Mouse (Mus musculus) spleen, postnatal 4 days (tissue): ENCODE results near the gene Sec24b.
A peak's percentile ranks its signal among the peaks of the same experiment; 100 is the strongest.

Experiments
- DNase-seq, 2 experiments: peaks; one replicate each; pipeline ENCODE4 v3.0.0; 2022; ENCODE audit warnings: low spot score in 2 of 2

The Sec24b gene

DNA sequence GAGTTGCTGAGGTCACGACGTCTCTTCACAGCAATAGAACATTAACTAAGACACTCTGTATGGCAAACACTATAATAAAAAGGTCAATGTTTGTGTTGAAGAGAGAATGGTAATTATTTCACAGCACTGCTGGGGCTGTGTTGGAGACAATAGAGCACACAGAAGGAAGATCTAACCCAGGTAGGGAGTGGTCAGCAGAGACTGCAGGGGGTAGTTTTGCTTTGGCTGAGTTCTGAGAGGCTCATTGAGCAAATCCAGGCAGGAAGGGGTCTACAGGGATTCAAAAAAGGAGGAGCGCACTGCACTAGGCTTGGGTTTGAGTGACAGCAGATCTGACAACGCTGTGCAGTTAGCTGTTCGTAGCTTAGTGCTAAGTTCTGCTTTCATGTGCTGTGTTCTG, 85.0 kb downstream of the Sec24b start:
- DNase-seq = no peak

DNA sequence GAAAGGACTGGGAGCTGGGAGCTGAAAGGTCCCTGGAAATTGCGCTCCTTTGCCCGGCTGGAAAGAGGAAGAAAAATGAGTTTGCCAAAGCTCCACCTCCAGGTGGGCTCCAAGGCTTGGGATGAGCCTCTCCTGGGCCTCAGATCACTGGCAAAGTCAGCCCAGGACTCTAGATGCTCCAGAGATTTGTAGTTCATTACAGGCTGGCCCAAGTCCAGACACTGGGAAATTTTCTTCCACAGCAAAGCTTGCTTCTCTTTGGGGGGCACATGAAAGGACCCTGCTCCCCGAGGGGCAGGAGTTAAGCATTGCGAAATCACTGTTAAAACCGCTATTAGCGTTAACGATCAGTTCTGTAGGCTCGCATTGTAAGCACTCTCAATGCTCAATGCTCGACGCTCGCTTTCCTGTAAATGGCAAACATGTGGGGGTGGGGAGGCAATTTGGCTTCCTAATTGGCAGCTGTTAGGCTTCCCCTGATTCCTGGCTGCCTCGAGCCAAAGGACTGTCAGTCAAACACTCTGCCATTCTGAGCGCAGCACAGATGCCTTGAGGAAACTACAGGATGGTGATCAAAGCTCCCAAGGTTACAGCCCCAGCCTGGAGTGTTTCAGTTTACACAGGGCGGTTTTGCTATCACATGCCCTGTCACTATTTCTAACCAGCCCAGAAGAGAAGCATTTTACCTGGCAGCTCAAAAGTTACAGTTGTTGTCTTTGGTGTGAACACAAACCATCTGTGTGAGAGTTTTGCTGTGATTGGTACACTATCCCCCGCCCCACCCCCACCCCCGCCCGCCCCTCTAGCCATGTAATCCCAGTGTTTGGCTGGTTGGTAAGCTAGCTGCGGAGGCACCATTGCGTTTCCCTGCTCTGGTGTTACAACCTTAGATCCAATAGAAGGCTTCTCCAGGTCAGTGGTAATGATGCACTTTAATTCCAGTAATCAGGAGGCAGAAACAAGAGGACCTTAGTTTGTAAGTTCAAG, 90.5 kb downstream of the Sec24b start:
- no peak for DNase-seq

- peak; percentile 27 to 68 for DNase-seq
Observed at GRCm38 (mm10) chr3:129969432-129970395, 91.6 kb downstream of the Sec24b start, which contains the start of gene Mcub. Mcub (minus strand) TSS chr3:129970206.

GRCm38 (mm10) chr3:129969031-129969430, 92.3 kb downstream of the Sec24b start:
- DNase-seq = no peak

GRCm38 (mm10) chr3:129967874-129968273, 93.5 kb downstream of the Sec24b start:
- DNase-seq = no peak

DNA sequence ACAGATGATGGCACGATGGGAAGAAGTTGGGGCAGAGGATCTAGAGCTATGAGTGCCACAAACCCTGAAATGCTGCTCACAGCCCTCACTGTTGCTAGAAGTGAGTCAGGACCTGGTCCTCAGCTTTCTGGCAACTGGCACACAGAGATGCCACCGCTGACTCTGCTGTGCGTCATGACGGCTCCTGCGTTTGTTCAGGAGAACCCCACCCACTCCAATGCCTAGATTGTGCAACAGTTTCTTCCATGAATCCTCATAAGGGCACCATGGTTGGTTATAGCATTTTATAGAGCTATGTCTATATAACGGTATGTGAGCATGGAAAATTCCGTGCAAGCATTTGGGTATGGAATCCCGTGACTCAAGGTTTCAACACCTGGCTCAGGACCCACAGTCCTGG, 96.7 kb downstream of the Sec24b start:
- no peak for DNase-seq

DNA sequence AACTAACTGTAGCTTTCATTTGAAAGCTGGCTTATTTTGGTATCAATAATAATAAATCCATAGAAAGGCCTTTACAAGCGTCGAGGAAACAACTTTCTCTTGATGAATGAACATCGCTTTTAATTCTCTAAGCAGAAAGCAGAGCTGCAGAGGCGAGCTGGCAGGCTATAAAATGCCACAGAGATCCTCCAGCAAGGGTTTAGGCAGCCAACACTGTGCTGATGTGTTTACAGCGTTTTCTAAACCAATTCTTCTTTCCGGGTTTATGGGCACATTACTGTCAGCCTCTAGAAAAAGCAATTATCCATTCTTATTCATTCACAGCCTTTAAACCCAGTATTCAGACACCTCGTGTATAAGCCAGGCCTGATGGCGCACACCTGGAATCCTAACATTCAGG, 98.8 kb downstream of the Sec24b start:
- no peak for DNase-seq

GRCm38 (mm10) chr3:129953296-129953695, 108.1 kb downstream of the Sec24b start:
- peak in 1 of 2 experiments; percentile 33 for DNase-seq

DNA sequence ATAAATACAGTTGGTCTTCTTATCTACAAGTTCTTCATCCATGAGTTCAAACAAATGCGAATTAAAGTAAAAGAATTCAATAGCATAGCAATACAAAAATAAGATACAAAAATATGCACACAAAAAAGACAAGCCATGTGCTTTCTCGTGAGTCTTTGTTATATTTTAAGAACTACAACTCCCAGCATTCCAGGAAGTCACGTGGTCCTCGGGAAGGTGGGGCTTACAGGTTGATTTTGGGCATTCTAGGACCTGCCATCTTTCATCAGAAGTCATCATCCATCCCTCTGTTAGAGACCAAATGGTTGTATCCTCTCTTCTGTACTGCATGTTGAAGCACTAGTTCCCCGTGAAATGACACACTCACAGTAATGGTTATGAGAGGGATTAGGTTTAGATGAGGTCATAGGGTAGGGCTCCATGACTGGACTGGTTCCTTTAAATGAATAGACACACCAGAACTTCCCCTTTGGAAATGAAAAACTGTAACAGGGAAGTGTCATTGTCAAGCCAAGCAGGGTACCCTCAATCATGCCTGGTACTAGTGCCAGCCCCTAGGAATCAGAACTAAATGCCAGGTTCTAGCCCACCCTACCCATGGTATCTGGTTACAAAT, 112.1 kb downstream of the Sec24b start:
- no peak for DNase-seq

DNA sequence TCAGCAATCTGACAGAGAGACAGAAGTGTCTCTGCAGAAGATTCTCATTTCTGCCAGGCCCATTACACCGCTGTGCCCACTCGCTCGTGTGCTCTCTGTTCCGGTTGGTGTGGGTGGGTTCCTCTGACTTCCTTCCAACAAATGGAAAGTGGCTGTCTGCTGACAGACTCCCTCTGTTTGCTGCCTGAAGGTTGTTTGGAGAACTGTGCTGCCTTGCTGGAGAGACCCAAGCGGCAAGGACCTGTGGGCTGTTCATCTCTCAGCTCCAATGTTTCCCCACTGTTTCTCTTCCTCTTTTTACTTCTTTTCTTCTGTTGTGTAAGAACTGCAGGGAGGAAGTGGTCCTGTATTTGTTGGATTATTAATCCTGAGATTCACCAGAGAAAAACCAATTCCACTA, 113.0 kb downstream of the Sec24b start:
- no peak for DNase-seq

- no peak for DNase-seq
Observed at GRCm38 (mm10) chr3:129946217-129946914, 115.0 kb downstream of the Sec24b start.

DNA sequence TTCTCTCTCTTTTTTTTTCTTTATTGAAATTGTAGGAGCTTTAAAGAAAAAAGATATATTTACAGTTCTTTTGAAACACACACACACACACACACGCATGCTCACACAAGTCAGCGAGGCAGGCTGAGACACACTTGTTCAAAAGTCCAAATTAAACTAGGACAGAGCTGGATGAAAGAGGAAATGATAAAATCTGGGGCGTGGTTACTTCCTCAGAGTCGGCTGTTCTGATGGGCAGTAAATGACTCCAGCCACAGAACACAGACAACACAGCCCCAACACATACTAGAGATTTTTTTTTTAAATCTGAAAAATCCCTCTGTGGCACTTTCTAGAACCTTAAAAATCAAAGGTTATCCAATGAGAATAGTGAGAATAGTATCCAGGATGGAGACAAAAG, 117.5 kb downstream of the Sec24b start:
- no peak for DNase-seq

GRCm38 (mm10) chr3:129941291-129941690, 120.1 kb downstream of the Sec24b start:
- no peak for DNase-seq

DNA sequence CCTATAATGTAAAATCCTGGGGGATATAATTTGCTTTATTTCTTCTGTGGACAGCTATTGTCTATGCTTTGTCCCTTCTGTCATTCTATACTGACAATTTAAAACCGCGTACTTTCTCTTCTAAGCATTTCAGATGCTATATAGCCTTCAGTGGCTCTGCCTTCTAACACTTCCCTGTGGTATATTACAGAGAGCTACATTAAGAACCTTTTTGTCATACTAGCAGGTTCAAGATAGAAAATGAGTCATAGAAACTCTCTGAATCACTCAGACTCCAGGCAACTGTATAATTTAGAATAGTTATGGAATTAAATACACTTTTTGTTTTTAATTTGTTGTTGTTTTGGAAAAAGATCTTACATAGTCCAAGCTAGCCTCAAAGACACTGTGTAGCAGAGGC, 120.6 kb downstream of the Sec24b start:
- DNase-seq = no peak

- no peak for DNase-seq
Observed at GRCm38 (mm10) chr3:129939058-129939457, 122.3 kb downstream of the Sec24b start.

DNA sequence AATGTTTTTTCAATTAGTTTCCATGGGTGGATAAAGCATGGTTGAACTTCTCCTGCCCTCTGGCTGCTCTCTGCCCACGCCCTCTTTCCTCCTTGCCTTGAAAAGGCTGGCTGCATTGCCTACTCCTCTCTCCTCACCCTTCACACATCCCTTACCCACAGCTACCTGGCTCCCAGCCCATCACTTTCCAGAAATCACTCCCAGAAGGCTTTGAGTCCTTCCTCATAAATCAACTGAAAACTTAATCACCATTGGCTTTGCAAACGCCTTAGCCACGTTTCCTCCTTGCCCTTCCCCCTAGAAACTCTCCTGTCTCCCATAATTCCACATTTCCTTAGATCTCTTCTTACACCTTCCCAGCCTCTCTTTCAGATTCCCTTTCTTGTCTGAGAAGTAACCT, 123.5 kb downstream of the Sec24b start:
- no peak for DNase-seq

DNA sequence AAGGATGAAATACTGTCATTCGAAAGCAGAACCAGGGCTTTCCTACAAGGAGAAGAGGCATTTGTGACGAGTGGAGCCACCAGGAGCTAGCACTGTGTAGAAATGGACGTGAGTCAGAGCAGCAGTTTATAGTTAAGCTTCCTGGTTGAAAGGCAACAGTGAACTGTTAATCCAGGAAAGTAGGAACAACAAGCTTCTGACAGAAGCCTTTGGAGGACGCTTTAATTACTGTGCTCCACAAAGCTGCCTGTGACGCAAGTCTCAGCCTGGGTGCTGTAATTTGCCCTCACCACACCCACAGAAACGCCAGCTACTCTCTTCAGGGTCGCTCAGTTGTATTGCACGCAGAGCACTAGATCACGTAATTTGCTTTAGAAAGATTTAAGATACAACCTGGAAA, 124.8 kb downstream of the Sec24b start:
- DNase-seq = no peak
